Mouse (Mus musculus) embryonic fibroblast, embryonic 13.5 days (primary cell): Measurements from ENCODE around the gene Slc16a10. TPM values are rescaled to one million over a fixed set of nuclear protein-coding genes. Genes with fewer than 3 reads are reported as not detected.

Source experiments
- H3K27ac ChIP-seq: 2 replicates; pipeline ENCODE4 v1.5.1; 2012; ENCODE audit warnings: low read length, control low read depth, inconsistent platforms; ENCODE audit not compliant: insufficient read depth
- H3K4me1 ChIP-seq: 2 replicates; pipeline ENCODE4 v1.6.1; 2011; ENCODE audit warnings: low read length; ENCODE audit not compliant: control insufficient read depth, insufficient read depth
- H3K4me3 ChIP-seq: 2 replicates; pipeline ENCODE4 v1.5.1; 2011; ENCODE audit warnings: mild to moderate bottlenecking, control low read depth, low read length; ENCODE audit not compliant: insufficient read depth
- CTCF ChIP-seq: IDR thresholded peaks from 2 replicates; pipeline ENCODE4 v1.5.1; 2011; ENCODE audit warnings: mild to moderate bottlenecking, control low read depth, low read length, moderate library complexity, borderline replicate concordance; ENCODE audit not compliant: insufficient read depth
- POLR2A ChIP-seq: IDR thresholded peaks from 2 replicates; pipeline ENCODE4 v1.6.1; 2011; ENCODE audit warnings: low read depth, mild to moderate bottlenecking, control low read depth, low read length, moderate library complexity
- polyA plus RNA-seq: library from polyadenylated mRNA; stranded (reverse); fragments of >200 nt; gene quantifications from 2 replicates; pipeline ENCODE4 v1.2.4, GENCODE M21; 2011; ENCODE audit warnings: low read depth; ENCODE audit not compliant: missing spikeins, insufficient read length

Slc16a10 gene
- polyA plus RNA-seq, 1 experiment = 1.8 TPM

GRCm38 (mm10) chr10:40152550-40152857, 10.4 kb upstream of the Slc16a10 start:
- TF ChIP-seq CTCF (no peak), POLR2A (no peak)
- Histone ChIP-seq H3K4me1 (peaks cover 7% of the 10 kb centered on the region; the same call in 1 of the 2 replicates), H3K4me3 (no peak overlapping the region), H3K27ac (peak overlapping the region; percentile 15; the same call in 1 of the 2 replicates)

GRCm38 (mm10) chr10:40151852-40152549, 9.9 kb upstream of the Slc16a10 start:
- Histone ChIP-seq H3K4me1 (peaks cover 7% of the 10 kb centered on the region; the same call in 1 of the 2 replicates), H3K27ac (peak overlapping the region; percentile 15), H3K4me3 (no peak overlapping the region)
- TF ChIP-seq POLR2A = no peak
- TF ChIP-seq CTCF = no peak

GRCm38 (mm10) chr10:40149584-40150145, 7.6 kb upstream of the Slc16a10 start:
- H3K27ac ChIP-seq = no peak overlapping the region
- TF ChIP-seq CTCF (no peak), POLR2A (no peak)
- no peak overlapping the region for H3K4me3 ChIP-seq
- peaks cover 7% of the 10 kb centered on the region; the same call in 1 of the 2 replicates for H3K4me1 ChIP-seq

- peaks cover 4% of the 10 kb centered on the region; the same call in 1 of the 2 replicates for H3K4me1 ChIP-seq
- no peak for TF ChIP-seq CTCF
- no peak for TF ChIP-seq POLR2A
- no peak overlapping the region for H3K27ac ChIP-seq
- H3K4me3 ChIP-seq = no peak overlapping the region
Measured at GRCm38 (mm10) chr10:40147325-40148059, 5.4 kb upstream of the Slc16a10 start.

DNA sequence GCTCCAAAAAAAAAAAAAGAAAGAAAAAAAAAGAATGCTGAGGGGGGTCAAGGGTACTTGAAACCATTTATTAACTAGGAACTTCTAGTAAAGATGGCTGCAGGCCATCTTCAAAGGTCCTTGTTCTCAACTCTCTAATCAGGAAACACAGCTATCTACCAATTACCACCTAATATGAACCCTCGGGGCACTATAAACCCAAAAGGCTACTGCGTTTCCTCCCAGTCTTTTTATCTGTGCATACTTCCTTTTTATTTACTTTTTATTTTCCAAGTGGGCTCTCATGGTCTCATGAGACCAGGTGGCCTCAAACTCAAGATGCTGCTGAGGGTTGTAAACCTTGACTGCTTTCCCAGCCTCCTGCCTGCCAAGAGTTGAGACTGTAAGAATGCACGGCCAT, 4.4 kb upstream of the Slc16a10 start:
- Histone ChIP-seq H3K4me1 (no peaks in the 10 kb centered on the region), H3K4me3 (no peak overlapping the region), H3K27ac (no peak overlapping the region)
- no peak for TF ChIP-seq POLR2A
- no peak for TF ChIP-seq CTCF

- Histone ChIP-seq H3K27ac (no peak overlapping the region), H3K4me1 (no peaks in the 10 kb centered on the region), H3K4me3 (no peak overlapping the region)
- TF ChIP-seq POLR2A = no peak
- TF ChIP-seq CTCF = no peak
Measured at GRCm38 (mm10) chr10:40144815-40145214, 2.8 kb upstream of the Slc16a10 start.

DNA sequence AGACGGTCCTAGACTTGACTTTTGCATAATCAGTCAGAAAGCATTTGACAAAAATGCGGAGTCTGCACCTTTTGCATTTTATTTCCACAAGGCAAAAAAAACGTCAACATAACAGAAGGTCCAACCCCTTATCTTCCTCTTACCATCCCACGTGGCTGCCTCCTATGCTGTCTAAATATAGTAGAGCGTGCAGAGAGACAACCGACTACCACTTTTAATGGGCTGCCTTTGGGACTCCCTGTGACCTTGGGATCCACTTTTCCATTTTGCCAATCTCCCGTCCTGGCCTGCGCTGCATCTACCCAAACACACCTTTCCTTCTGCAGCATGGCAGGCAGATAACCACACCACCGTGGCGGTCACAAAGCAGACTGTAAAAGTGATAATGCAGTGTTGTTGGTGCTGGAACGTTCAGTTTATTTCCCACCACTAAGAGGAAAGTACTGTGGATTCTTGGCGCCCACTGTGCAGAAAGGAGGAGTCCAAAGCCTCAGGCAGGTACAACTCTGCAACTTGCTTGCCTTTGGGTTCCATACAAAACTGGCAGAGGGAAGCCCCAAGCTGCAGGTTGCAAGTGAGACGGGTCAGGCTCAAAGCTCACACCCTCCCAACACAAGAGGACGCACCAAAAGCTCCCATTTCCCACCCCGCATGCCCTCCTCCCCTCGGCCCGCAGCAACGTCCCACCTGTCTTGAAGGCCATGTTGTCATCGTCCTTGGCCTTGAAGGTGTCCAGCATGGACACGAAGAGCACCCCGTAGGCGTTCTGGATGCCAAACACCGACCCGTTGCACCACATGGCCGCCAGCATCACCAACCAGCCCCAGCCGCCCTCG, 824 bp downstream of the Slc16a10 start:
- no peak for TF ChIP-seq CTCF
- no peak for TF ChIP-seq POLR2A
- Histone ChIP-seq H3K4me1 (no peaks in the 10 kb centered on the region), H3K4me3 (peak overlapping the region; percentile 46), H3K27ac (no peak overlapping the region)

DNA sequence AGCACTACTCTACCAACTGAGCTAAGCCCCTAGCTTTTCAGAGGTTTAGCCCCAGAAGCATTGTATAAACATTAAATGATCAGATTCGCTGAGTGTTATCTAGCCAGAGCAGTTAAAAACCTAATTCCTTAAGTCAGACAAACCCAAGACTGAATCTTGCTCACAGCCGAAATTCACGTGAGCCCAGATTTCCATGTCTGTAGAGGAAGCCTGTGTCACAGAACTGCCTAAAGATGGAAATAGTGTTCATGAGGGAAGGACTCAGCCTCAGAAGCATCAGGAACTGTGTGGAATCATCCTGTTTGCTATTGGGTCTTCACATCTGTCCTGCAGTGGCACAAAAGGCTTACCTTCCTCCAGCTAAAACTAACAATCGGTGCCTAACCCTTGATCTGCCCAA, 2.4 kb downstream of the Slc16a10 start:
- Histone ChIP-seq H3K4me3 (no peak overlapping the region), H3K4me1 (no peaks in the 10 kb centered on the region), H3K27ac (no peak overlapping the region)
- TF ChIP-seq POLR2A (no peak), CTCF (no peak)
